Mouse (Mus musculus) layer of hippocampus, adult 2 months (tissue): ENCODE measurements around the gene Gm5134. TPM values are rescaled to one million over a fixed set of nuclear protein-coding genes. Genes with fewer than 3 reads are reported as not detected.

Source experiments
- DNase-seq, 2 experiments: peaks; one replicate each; pipeline ENCODE4 v3.0.0; 2022; ENCODE audit warnings: low spot score in 2 of 2
- H3K27ac ChIP-seq: fragments of 200-600 bp; 2 replicates; pipeline ENCODE4 v1.8.1; 2022
- H3K4me3 ChIP-seq: fragments of 200-600 bp; 2 replicates; pipeline ENCODE4 v1.8.1; 2022; ENCODE audit warnings: mild to moderate bottlenecking
- CTCF ChIP-seq: fragments of 200-600 bp; conservative IDR thresholded peaks from 2 replicates; pipeline ENCODE4 v1.8.1; 2022; ENCODE audit warnings: antibody characterized with exemption, mild to moderate bottlenecking, moderate library complexity
- total RNA-seq, 2 experiments: library from RNA; stranded (reverse); gene quantifications; 2 replicates each; pipeline ENCODE4 v1.2.3; 2021

The Gm5134 gene
- total RNA-seq, 2 experiments from 2014 or later, result not detected

DNA sequence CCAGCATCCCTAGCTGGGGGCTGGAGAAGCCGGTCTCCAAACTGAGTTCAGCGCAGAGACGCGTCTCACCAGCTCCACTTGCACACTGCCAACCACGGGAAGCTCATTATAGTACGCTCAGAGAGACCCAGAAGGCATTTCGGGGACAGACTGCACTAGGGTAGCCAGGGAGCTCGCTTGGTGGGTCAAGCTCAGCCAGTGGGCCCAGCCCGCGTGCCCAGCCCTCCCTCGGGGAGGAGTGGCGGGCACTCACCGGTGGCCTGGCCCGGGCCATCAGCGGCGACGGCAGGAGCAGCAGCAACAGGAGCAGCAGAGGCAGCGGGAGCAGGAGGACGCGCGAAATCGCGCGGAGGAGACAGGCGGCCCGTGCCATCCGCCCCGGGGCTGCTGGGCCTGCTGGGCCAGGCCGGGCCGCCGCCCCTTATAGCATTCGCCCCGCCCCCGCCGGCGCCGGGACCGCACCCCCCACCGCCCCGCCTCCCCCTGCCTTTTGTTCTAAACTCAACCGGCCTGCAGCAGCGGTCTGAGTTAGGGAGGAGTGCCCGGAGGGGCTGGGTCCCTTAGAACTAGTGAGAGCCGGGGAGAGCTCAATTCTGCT lies 22.1 kb upstream of the Gm5134 start:
- H3K4me3 ChIP-seq, result peak overlapping the region; percentile 64
- DNase-seq, result peak in 1 of 2 experiments; percentile 34
- no peak for TF ChIP-seq CTCF
- H3K27ac ChIP-seq, result peak overlapping the region; percentile 58

DNA sequence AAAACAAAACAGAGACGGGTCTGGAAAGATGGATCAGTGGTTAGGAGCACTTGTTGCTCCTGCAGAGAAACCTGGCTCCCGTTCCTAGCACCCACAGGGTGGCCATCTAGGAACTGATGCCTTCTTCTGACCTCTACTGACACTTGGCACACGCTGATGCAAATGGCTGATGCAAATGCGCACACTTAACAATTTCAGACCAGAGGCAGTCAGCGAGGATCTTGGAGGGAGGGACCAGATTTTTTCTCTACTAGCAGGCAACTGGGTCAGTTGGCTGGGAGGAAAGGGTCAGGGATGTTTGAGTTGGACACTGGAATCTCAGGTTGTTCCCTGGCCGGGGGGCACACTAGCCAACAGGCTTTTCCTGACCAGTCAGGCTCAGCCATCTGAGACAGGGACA lies 21.4 kb upstream of the Gm5134 start, which contains the start of gene Chchd10:
Gene Chchd10 (plus strand): TSS at position 240 of the 400 bp plus-strand sequence.
- TF ChIP-seq CTCF, result no peak
- Histone ChIP-seq H3K27ac (peak within 1 kb of the TSS; percentile 58), H3K4me3 (peak within 1 kb of the TSS; percentile 64)
- no peak for DNase-seq

DNA sequence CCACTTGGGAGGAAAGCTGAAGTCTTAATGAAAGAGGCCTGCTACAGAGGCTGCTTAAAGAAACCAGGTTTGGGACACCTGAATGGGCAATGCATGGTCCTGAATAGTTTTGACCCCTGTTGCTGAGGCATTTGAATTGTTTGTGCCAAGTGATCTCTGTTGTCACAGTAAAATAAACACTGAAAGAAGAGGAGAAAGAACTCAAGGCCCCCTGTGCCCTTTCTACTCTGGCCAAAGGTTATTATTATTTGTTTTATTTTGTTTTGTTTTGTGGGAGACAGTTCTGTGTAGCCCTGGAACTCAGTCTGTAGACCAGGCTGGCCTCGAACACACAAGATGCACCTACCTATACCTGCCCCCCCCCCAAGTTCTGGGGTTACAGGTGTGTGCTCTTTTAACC lies 19.3 kb upstream of the Gm5134 start:
- Histone ChIP-seq H3K4me3 (peak overlapping the region; percentile 84; the same call in 1 of the 2 replicates), H3K27ac (no peak overlapping the region; the same call in 1 of the 2 replicates)
- no peak for TF ChIP-seq CTCF
- DNase-seq, result no peak

DNA sequence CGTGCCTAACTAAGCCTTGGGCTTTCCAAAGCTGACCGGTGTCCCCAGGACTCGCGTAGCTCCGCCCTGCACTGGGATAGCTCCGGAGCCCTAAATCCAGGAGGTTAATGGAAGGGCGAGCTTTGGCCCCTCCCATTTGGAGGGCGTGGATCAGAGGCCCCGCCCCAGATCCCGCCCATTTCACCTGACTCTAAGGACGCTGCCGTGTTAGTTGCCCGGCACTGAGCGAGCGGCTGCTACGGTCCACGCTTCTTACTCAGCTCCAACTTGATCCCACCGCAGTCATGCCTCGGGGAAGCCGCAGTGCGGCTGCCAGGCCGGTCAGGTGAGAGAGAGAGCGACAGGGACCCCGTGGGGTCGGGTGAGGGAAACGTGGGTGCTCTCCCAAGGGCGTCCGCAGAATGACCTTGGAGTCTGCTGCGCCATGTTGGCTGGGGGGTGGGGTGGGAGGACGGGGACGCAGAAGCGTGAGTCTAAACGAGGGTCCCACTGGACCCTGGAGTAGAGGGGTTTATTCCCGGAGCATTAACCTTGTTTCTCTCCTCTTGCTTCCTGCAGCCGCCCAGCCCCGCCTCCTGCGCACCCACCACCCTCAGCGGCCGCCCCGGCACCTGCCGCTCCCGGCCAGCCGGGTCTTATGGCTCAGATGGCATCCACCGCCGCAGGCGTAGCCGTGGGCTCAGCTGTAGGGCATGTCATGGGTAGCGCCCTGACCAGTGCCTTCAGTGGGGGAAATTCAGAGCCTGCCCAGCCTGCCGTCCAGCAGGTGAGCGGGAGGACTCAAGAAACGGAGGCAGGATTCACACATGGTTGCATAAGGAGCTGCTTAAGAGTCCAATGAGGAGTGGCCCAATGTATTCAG lies 18.4 kb upstream of the Gm5134 start, which contains the start of gene Mmp11:
Gene Mmp11 (minus strand): TSS at position 817 of the 862 bp plus-strand sequence.
- DNase-seq, result peak; percentile 67 to 78
- H3K27ac ChIP-seq, result peak within 1 kb of the TSS; percentile 89
- TF ChIP-seq CTCF, result no peak
- peak within 1 kb of the TSS; percentile 84 for H3K4me3 ChIP-seq

DNA sequence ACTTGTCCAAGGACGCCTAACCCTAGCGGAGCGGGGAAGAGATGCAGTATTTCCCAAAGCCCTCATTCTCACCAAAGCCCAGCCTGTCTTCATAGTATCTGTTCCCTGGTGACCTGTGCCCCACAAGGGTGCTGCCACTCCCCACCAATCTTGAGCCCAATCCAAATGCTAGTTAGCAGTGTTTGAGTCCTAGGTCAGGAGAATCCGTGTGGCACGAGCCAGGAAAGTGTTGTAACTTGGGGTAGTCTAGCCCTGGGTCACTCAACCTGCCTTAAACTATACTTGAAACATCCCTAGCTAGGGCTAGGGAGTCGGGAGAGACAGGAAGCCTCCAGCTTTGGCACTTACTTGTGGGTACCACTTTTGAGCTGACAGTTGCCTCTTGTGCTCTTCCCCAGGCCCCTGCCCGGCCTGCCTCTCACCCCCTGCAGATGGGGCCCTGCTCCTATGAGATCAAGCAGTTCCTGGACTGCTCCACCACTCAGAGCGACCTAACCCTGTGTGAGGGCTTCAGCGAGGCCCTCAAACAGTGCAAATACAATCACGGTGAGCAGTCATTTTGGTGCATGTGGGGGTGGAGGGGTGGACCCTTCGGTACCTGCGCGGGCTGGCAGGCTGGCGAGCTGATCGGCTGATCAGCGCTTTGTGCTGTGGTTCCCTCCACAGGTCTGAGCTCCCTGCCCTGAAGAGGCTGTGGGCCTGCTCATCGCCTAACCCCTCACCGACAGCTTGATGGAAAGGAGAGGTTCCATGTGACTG lies 17.2 kb upstream of the Gm5134 start:
- no peak for TF ChIP-seq CTCF
- Histone ChIP-seq H3K4me3 (peak overlapping the region; percentile 84), H3K27ac (peak overlapping the region; percentile 89; the same call in 1 of the 2 replicates)

DNA sequence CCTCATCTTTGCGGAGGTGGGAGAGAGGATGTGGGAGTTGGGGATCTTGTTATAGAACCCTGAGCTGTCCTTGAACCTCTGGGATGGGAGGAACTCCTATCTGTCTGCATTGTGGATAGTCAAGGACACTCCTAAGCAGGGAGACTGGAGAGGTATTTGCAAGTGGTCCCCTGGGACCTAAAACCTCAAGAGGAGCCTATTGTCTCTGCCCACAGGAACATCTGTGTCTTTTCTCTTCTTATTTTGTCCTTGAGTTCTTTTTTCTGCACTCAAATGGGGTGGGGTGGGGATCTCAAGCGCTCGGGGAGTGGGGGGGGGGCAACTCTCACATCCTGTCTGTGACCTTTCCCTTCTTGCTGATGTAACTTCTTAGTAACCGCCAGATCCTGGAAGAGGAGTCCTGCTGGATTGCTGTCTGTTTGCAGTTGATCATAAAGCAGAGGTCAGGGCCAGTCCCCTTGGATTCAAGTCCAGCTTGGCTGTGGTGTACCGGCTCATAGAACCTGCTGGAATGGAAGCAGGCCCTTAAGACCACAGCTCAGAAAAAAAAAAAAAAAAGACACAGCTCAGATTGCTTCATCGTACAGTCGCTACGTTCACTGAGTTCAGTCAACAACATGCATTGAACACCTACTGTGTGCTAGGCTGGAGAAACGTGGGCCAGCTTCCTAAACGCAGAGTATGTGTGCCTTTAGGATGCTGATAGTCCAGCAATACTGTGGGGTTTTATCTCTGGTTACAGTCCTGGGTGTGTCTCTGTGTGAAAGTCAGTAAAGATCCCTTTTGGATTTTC lies 16.3 kb upstream of the Gm5134 start:
- H3K27ac ChIP-seq, result no peak overlapping the region
- TF ChIP-seq CTCF, result no peak
- DNase-seq, result no peak
- H3K4me3 ChIP-seq, result no peak overlapping the region

More for the DNA sequence above, 17.2 kb upstream of the Gm5134 start:
- DNase-seq, result no peak

DNA sequence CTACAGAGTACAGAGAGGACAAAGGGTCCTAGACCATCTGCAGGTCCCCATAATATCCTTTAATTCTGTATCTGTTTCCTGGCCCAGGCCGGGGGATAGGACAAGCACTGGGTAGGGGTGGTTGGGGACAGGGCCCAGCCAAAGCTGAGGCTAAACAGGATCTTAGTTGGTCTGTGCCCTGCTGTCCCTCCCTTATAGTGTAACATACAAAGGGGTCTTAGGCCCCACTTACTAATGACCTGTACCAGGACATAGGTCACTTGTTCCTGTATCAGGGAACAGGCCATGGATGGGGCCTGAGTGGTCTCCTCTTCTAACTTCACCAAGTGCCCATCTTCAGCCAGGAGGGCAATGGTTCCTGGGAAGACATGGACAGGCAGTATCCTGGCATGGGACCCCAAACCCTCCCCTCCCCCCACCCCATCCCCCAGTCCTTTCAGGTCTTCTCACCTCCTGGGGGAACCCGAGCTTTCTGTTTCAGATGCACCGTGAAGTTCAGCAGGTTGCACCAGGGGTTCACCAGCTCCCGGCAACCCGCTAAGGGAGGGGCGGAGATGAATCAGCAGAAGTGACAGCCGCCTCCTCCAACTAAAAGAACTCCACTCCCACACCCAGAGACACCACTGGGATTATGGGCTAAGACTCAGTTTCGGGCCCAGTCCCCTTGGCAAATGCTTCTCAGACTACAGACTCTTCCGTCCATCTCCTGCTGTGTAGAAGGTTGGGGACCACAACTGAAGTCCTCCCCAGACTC lies 14.7 kb upstream of the Gm5134 start:
- DNase-seq, result peak in 1 of 2 experiments; percentile 43
- Histone ChIP-seq H3K27ac (no peak overlapping the region), H3K4me3 (no peak overlapping the region)
- no peak for TF ChIP-seq CTCF

DNA sequence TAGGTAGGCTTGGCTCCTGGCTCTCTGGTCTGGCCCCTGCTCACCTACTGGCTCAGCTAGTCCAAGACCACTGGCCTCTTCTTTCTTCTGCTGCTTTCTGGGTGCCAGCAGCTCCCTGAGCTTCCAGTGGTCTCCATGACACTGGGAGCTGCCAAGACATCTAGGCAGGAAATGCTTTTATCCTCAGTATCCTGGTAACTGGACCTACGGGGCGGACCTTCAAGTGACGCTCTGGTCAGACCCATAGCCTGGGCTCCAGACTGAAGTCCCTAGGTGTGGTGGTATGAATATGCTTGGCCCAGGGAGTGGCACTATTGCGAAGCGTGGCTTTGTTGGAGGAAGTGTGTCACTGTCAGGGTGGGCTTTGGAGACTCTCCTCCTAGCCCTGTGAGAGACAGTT lies 13.8 kb upstream of the Gm5134 start, which contains the start of gene Gm867:
Gene Gm867 (minus strand): TSS at position 153 of the 400 bp plus-strand sequence.
- no peak for TF ChIP-seq CTCF
- Histone ChIP-seq H3K27ac (no peak within 1 kb of the TSS), H3K4me3 (no peak within 1 kb of the TSS)
- DNase-seq, result no peak

DNA sequence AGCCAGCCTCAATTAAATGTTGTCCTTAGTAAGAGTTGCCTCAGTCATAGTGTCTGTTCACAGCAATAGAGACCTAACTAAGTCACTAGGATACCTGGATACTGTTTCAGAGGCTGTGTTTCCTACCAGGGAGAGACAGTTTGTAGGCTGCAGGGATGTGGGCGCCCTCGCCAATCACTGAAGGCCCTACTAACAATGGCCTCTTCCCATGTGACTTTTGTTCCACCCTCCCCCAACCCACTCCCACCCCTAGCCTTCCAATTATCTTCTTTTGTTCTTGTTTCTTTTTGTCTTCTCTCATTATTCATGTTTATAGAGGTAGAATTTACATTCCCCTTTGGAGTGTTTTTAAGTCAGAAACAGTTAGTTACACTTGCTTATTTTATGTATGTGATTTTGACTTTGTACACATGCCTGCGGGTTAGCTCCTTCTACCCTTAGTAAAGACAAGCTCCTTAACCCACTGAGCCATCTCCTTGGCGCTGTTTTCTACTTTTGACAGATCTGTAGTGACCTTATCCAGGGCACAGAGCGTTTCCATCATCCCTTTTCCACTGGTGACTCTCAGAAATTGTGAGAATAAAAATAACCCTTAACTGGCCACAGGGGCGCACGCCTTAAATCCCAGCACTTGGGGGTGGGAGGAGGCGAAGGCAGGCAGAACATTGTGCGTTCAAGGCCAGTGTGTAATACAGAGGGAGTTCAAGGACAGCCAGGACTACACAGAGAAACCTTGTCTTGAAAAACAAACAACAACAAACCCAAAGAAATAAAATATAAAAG lies 13.1 kb upstream of the Gm5134 start:
- no peak for TF ChIP-seq CTCF
- no peak for DNase-seq
- Histone ChIP-seq H3K27ac (no peak overlapping the region), H3K4me3 (no peak overlapping the region)

DNA sequence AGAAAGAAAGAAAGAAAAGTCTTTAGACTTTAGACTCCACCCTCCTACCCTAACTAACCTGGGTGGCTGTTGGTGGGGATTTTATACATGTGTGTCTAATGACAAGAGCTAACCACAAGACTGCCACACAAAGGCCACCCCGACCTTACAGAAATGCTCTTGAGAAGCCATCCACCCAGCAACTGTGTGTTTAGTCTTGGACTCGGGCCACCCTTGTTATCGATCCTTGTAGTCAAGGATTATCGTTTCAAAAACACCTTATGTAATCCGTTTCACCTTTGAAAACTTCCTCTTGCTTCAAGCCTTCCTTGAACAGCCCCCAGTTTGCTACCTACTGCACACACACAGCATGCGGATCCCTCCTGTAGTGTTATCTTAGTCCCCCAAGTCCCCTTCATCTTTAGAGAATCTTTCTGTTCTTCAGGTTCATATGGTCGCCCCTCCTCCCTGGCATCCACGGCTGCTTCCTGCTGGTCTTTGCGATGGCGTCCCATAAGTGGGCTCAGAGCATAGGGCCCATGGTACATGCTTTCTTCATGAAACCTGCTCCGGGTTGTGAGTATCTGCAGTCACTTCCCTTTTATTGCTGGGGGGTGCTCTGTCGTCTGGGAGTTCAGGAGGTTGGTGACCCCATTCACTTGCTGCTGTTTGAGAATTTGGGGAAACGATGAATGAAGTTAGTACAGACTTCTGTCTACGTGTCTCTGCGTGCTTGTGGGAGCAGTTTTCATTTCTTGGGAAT lies 11.4 kb upstream of the Gm5134 start, which contains the start of gene Vpreb3:
Gene Vpreb3 (plus strand): TSS at position 322 of the 742 bp plus-strand sequence.
- Histone ChIP-seq H3K4me3 (no peak within 1 kb of the TSS), H3K27ac (0 out of 2 replicates have a peak within 1 kb of the TSS, but pooled peaks have one; percentile 5)
- TF ChIP-seq CTCF, result no peak
- DNase-seq, result no peak
